Mouse (Mus musculus): ENCODE data around the gene Acp2. TPM values are rescaled to one million over a fixed set of nuclear protein-coding genes. Genes with fewer than 3 reads are reported as not detected.

The Acp2 gene
- 25.7 and 25.9 TPM in 2 replicates for polyA plus RNA-seq (2015; fragmentation: Nextera tagmentation; extraction: Ambion mirVana)

DNA sequence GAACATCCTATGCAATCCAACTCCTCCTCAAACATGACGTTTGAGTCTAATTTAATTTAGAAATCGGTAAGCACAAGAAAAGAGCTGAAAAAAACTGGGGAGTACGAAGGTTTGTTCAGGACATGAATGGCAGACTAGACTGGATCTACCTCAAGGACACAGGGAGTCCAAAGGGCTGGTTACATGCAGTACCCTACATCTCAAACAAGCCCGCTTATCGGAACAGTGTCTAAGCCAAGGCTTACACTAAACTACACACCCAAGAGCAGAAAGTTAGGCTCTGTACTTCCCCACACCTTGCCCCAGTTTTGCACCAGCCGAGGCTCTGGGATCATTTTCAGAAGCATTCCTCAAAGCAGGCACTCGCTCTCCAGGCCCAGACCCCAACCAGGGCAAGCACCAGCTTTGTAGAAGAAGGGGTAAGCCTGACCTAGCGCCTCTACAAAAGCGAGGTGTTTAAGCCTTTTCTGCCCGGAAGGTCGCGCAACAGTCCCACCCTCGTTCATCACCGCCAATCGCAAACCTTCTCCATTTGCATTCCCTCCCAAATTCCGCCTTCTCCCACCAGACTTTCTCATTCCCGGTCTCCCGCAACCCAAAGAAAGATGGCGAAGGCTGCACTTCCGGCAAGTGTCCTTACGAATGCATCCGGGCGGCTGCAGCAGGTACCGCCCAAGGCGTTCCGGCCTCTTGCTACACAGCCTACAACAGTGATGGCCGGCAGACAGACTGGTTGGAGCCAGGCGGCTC lies at the start of gene Acp2, which contains the start of gene Nr1h3:
Gene Acp2, plus strand, starts transcription at position 664 of the 750 bp plus-strand sequence.
Gene Nr1h3, minus strand, starts transcription at position 613 of the 750 bp plus-strand sequence.
- Histone ChIP-seq H3K27me3 (no peaks in the 10 kb centered on the region), H3K36me3 (peaks cover 23% of the 10 kb centered on the region), H3K4me1 (peaks cover 16% of the 10 kb centered on the region), H3K4me3 (peak within 1 kb of the TSS; percentile 75), H3K4me2 (peak within 1 kb of the TSS; percentile 63), H3K27ac (peak within 1 kb of the TSS; percentile 91), H3K9me3 (no peaks in the 10 kb centered on the region), H3K9ac (peak within 1 kb of the TSS; percentile 76)
- WGBS, result 2% methylated on average over 28 of the region's 28 CpGs
- ATAC-seq (ENCODE audit: insufficient number of reproducible peaks, low FRiP score, low TSS enrichment, low read depth), result peak; percentile 93

DNA sequence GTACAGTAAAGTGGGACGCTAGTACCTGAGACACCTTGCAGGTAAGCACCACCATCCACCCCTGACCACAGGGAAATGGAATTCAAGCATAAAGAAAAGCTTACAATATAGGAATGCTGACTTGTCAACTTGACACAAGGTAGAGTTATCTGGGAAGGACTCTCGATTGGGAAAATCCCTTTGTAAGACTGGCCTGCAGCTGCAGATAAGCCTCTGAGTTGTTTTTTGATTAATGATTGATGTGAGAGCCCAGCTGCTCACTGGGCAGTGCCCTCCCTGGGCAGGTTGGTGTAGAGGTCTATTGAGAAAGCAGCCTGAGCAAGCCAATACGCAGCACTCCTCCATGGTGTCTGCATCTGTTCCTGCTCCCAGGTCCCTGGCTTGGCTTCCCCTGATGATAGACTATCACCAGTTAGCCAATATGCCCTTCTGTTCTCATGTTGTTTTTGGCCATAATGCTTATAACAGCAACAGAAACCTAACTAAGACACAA lies 49.8 kb upstream of the Acp2 start:
- WGBS, result 83% methylated on average over 3 of the region's 3 CpGs
- no peak overlapping the region for H3K9ac ChIP-seq
- no peaks in the 10 kb centered on the region for H3K9me3 ChIP-seq
- H3K27me3 ChIP-seq, result no peaks in the 10 kb centered on the region
- H3K27ac ChIP-seq, result no peak overlapping the region
- H3K4me3 ChIP-seq, result no peak overlapping the region
- H3K36me3 ChIP-seq, result peaks cover 54% of the 10 kb centered on the region
- no peaks in the 10 kb centered on the region for H3K4me1 ChIP-seq
- ATAC-seq (ENCODE audit: insufficient number of reproducible peaks, low FRiP score, low TSS enrichment, low read depth), result no peak
- no peak overlapping the region for H3K4me2 ChIP-seq

DNA sequence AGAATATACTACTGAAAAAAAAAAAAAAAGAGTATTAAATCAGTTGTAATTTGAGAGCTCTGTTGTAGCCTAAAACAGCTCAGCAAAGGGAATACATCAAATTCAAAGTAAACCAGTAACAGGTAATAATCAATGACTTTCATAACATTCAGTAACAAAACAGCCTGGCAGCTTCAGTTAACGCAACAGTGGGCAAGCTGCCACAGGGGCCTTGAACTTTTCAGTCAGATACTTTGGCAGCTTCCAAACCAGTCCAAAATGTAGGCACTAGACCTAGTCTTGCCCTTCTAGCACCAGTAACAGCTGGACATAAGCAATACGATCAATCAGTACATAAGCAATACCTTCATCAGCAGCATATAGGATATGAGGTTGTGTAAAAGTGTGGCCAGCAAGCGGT lies 48.6 kb upstream of the Acp2 start:
- Histone ChIP-seq H3K27me3 (no peaks in the 10 kb centered on the region), H3K9ac (no peak overlapping the region), H3K9me3 (no peaks in the 10 kb centered on the region), H3K27ac (no peak overlapping the region), H3K4me1 (no peaks in the 10 kb centered on the region), H3K4me3 (no peak overlapping the region), H3K4me2 (no peak overlapping the region), H3K36me3 (peaks cover 57% of the 10 kb centered on the region)
- WGBS, result 88% methylated on average over 3 of the region's 3 CpGs
- ATAC-seq (ENCODE audit: insufficient number of reproducible peaks, low FRiP score, low TSS enrichment, low read depth), result no peak

DNA sequence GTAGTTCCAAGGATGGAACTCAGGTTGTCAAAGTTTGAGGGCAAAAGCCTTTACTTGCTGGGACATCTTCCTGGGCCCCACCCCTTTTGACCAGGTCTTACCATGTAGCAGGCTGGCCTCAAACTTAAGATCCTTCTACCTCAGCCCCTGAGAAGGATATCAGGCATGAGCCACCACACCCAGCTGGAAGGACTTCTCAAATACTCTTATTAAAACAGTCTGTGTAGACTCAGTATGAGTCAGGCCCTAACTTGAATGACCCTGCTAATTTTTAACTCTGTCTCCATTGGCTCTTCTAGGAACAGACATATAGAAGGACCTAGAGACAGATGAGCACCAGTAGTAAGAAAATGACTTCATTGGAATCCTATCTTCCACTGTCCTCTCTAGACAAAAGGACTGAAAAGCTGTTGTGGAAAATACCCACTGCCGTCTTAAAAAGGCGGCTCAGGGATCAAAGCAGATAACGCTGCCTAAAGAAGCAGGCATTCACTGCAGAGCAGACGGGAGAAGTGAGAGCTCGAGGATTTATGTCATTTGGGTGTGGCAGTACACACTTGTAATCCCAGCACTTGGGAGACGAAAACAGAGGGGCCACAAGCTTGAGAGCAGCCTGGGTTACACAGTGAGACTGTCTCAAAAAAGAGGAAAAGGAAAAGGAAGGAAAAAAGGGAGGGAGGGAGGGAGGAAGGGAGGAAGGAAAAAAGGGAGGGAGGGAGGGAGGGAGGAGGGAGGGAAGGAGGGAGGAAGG lies 45.5 kb upstream of the Acp2 start:
- Histone ChIP-seq H3K4me3 (no peak overlapping the region), H3K27ac (no peak overlapping the region), H3K4me1 (no peaks in the 10 kb centered on the region), H3K9ac (no peak overlapping the region), H3K4me2 (no peak overlapping the region), H3K9me3 (no peaks in the 10 kb centered on the region), H3K36me3 (peaks cover 68% of the 10 kb centered on the region), H3K27me3 (no peaks in the 10 kb centered on the region)
- 18% methylated on average over 6 of the region's 6 CpGs for WGBS
- no peak for ATAC-seq (ENCODE audit: insufficient number of reproducible peaks, low FRiP score, low TSS enrichment, low read depth)

DNA sequence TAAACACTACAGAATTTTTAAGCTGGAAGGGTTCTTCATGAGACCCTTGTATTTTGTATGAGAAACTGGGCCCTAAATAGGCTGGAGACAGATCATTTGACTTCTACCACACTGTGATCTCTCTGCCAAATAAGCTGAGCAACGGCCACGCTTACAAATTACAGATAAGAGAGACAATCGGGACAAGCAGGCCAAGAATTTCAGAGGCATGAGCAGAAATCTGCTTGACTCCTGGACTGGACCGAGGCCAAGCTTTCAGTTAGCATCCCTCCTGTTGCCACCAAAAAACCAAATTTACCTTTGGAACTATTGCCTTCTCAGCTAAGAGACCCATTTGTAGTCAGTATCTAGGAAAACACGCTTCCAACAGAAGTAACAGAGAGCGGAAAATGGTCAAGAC lies 42.1 kb upstream of the Acp2 start:
- Histone ChIP-seq H3K36me3 (peaks cover 72% of the 10 kb centered on the region), H3K27me3 (no peaks in the 10 kb centered on the region), H3K4me2 (no peak overlapping the region), H3K4me1 (no peaks in the 10 kb centered on the region), H3K4me3 (no peak overlapping the region), H3K27ac (no peak overlapping the region), H3K9me3 (no peaks in the 10 kb centered on the region), H3K9ac (no peak overlapping the region)
- 84% methylated on average over 6 of the region's 6 CpGs for WGBS
- ATAC-seq (ENCODE audit: insufficient number of reproducible peaks, low FRiP score, low TSS enrichment, low read depth), result no peak

DNA sequence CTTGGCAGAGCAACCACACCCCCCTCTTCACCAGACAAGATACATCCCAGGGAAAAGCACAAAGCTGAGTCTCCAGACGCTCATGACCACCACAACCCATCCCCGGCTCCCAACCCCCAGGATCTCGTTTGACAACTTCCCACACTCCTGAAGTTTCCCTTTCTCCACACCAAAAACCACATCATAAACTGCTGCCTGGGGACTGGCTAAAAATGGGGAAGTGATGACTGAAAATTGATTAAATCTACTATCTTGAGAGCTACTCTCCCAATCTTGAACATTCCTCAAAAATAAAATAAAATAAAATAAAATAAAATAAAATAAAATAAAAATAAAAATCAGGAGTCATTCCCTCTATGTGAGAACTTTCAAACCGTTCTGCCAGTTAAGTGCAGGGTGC lies 39.7 kb upstream of the Acp2 start:
- 73% methylated on average over 4 of the region's 4 CpGs for WGBS
- Histone ChIP-seq H3K27me3 (no peaks in the 10 kb centered on the region), H3K4me3 (no peak overlapping the region), H3K9ac (no peak overlapping the region), H3K27ac (no peak overlapping the region), H3K4me1 (no peaks in the 10 kb centered on the region), H3K4me2 (no peak overlapping the region), H3K36me3 (peaks cover 73% of the 10 kb centered on the region), H3K9me3 (no peaks in the 10 kb centered on the region)
- ATAC-seq (ENCODE audit: insufficient number of reproducible peaks, low FRiP score, low TSS enrichment, low read depth), result no peak

DNA sequence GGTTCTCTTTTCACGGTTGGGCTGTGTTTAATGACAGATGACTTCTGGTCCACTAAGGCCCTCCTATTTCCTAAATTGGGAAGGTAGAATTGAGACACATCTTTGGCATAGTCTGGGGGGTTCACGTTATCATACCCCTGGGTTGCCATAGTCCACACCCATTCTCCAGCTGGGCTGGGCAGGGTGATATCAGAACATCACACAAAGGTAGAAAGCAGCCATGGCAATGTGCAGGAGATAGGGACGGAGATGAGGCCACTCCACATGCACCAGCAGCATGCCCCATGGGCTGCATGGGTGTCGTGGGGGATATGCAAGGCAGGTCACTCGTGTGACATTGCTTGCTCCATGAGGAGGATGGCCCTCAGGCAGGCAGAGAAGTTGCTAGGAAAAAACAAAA lies 39.2 kb upstream of the Acp2 start:
- Histone ChIP-seq H3K9me3 (no peaks in the 10 kb centered on the region), H3K4me3 (no peak overlapping the region), H3K36me3 (peaks cover 73% of the 10 kb centered on the region), H3K9ac (no peak overlapping the region), H3K27me3 (no peaks in the 10 kb centered on the region), H3K27ac (no peak overlapping the region), H3K4me2 (no peak overlapping the region), H3K4me1 (no peaks in the 10 kb centered on the region)
- WGBS, result 86% methylated on average over 5 of the region's 5 CpGs
- ATAC-seq (ENCODE audit: insufficient number of reproducible peaks, low FRiP score, low TSS enrichment, low read depth), result no peak

DNA sequence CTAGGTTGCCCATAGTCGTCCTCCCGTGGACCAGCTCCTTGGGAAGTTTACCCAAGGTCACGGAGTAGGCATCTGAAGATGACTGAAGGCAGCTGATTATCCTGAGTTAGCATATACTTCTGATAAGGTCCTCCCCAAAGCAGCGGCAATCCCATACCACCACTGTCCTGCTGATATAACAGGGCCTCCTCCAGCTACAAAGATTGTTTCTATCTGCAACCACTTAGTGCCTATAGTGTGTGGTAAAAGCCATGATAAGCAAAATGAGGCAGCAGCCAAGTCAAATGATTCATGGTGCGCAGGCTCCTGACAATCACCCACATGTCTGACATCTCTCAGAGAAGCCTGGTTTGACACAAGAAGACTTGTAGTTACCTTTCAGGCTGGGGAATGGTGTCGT lies 37.7 kb upstream of the Acp2 start:
- H3K9me3 ChIP-seq, result no peaks in the 10 kb centered on the region
- no peak overlapping the region for H3K27ac ChIP-seq
- WGBS, result 83% methylated on average over 6 of the region's 6 CpGs
- ATAC-seq (ENCODE audit: insufficient number of reproducible peaks, low FRiP score, low TSS enrichment, low read depth), result no peak
- no peaks in the 10 kb centered on the region for H3K27me3 ChIP-seq
- H3K4me3 ChIP-seq, result no peak overlapping the region
- H3K9ac ChIP-seq, result no peak overlapping the region
- H3K4me1 ChIP-seq, result no peaks in the 10 kb centered on the region
- no peak overlapping the region for H3K4me2 ChIP-seq
- peaks cover 78% of the 10 kb centered on the region for H3K36me3 ChIP-seq

DNA sequence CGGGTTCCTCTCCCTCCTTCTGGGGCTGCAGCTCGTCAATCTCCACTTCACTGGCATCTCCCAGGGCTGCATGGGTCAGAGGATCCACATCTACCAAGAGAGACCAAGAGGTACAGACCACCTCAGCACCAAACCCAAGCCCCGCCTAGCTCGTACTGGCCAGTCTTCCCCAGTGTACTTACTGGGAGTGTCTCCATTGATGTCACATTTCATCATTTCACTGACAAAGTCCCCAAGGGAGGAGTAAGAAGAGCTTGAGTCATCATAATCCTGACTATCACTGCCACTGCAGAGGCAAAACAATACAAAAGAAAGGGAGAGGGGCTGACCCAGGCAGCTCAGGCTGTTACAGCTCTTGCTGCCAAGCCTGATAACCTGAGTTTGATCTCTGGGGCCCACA lies 35.1 kb upstream of the Acp2 start:
- no peak overlapping the region for H3K4me2 ChIP-seq
- H3K4me1 ChIP-seq, result no peaks in the 10 kb centered on the region
- H3K9me3 ChIP-seq, result no peaks in the 10 kb centered on the region
- H3K4me3 ChIP-seq, result no peak overlapping the region
- no peak overlapping the region for H3K9ac ChIP-seq
- no peaks in the 10 kb centered on the region for H3K27me3 ChIP-seq
- H3K27ac ChIP-seq, result no peak overlapping the region
- peaks cover 64% of the 10 kb centered on the region for H3K36me3 ChIP-seq
- ATAC-seq (ENCODE audit: insufficient number of reproducible peaks, low FRiP score, low TSS enrichment, low read depth), result no peak
- 72% methylated on average over 4 of the region's 4 CpGs for WGBS

DNA sequence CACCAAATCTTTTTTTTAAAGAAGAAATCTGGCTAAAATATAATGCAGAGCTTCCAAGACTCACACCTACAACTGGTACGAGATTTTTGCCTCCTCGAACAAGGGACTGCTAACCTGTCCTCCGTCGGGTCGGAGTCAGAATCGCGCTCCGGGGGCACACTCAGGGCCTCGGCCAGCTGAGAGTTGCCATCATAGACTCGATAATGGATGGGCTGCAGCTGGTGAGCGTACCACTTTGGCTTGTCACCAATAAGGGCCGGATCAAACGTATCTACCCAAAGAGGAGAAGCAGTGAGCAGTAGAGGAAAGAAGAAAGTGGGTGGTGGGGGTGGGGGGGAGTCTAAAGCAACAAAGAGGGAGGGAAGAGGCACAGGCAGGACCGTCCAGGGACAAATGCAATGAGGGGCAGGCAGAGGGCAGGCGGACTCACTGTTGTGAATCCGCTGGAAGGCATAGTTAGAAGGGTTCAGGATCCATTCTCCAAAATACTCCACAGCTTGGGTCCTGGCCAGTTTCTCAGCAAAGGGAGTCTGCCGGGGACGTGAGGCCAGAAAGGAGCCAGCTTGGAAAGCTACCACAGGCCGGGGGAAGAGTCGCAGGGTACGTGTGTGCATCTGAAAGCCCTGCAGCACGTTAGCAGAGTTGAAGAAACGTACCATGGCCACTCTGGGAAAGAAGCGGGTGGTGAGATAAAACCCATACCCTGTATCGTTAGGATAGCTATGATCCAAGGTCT lies 32.9 kb upstream of the Acp2 start:
- Histone ChIP-seq H3K9ac (no peak overlapping the region), H3K9me3 (no peaks in the 10 kb centered on the region), H3K36me3 (peaks cover 63% of the 10 kb centered on the region), H3K4me1 (no peaks in the 10 kb centered on the region), H3K27me3 (no peaks in the 10 kb centered on the region), H3K4me3 (no peak overlapping the region), H3K27ac (no peak overlapping the region), H3K4me2 (no peak overlapping the region)
- no peak for ATAC-seq (ENCODE audit: insufficient number of reproducible peaks, low FRiP score, low TSS enrichment, low read depth)
- WGBS, result 82% methylated on average over 25 of the region's 25 CpGs

DNA sequence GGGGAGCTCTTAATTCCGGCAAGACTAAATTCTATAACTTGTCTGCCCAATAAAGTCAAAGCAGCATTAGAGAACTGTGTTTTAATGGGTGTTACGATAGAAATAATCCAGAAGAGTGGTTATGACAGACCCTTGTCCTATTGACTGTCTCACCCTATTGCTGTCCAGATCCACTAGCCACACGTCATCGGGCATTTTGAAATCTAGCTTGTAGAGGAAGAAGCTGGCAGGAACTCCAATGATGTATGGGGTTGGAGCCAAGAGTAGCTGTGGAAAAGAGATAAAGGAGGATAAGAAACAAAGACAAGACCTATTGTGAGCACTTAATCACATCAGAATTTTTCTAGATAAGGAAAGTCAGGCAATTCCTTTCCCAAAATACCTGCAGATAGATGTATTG lies 27.2 kb upstream of the Acp2 start:
- no peak for ATAC-seq (ENCODE audit: insufficient number of reproducible peaks, low FRiP score, low TSS enrichment, low read depth)
- Histone ChIP-seq H3K9ac (no peak overlapping the region), H3K27me3 (no peaks in the 10 kb centered on the region), H3K9me3 (no peaks in the 10 kb centered on the region), H3K4me1 (no peaks in the 10 kb centered on the region), H3K27ac (no peak overlapping the region), H3K36me3 (peaks cover 48% of the 10 kb centered on the region), H3K4me3 (no peak overlapping the region), H3K4me2 (no peak overlapping the region)
- 79% methylated on average over 4 of the region's 4 CpGs for WGBS

DNA sequence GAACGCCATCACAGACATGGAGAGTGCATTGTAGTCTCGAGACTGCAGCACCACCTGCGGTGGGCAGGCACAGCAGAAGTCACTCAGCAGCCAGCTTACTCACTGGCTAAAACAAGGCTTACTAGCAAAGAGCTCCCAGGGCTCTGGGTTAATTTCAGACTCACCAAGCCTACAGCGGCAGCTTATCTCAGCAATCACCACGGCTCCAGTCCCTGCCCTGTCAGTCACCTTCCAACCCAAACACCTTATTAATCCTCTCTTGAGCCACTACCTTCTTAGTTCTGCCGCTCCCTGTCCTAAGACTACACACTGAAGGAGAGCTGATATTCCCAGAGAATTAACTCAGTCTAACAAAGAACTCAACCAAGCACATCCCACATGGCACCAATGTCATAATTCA lies 26.5 kb upstream of the Acp2 start:
- 79% methylated on average over 6 of the region's 6 CpGs for WGBS
- no peak overlapping the region for H3K4me3 ChIP-seq
- H3K27me3 ChIP-seq, result no peaks in the 10 kb centered on the region
- no peak overlapping the region for H3K27ac ChIP-seq
- H3K9me3 ChIP-seq, result no peaks in the 10 kb centered on the region
- H3K4me1 ChIP-seq, result no peaks in the 10 kb centered on the region
- no peak for ATAC-seq (ENCODE audit: insufficient number of reproducible peaks, low FRiP score, low TSS enrichment, low read depth)
- peaks cover 48% of the 10 kb centered on the region for H3K36me3 ChIP-seq
- no peak overlapping the region for H3K9ac ChIP-seq
- H3K4me2 ChIP-seq, result no peak overlapping the region

Data from limb, embryonic 15.5 days (tissue).